Mouse (Mus musculus): ENCODE results near the gene Nin.

Gene Nin

GRCm38 (mm10) chr12:70015936-70016335 lies 97.6 kb downstream of the Nin start:
- DNase-seq (ENCODE audit: low spot score) = peak; percentile 31

GRCm38 (mm10) chr12:70011681-70012080 lies 101.8 kb downstream of the Nin start:
- DNase-seq (ENCODE audit: low spot score) = no peak

GRCm38 (mm10) chr12:70010356-70010755 lies 103.2 kb downstream of the Nin start:
- DNase-seq (ENCODE audit: low spot score) = no peak

GRCm38 (mm10) chr12:70005103-70005502 lies 108.4 kb downstream of the Nin start:
- DNase-seq (ENCODE audit: low spot score) = no peak

- DNase-seq (ENCODE audit: low spot score) = peak; percentile 35
Observed at GRCm38 (mm10) chr12:69998186-69998983, 115.1 kb downstream of the Nin start.

- no peak for DNase-seq (ENCODE audit: low spot score)
Observed at GRCm38 (mm10) chr12:69995382-69995781, 118.1 kb downstream of the Nin start.

GRCm38 (mm10) chr12:69986786-69987497 lies 126.6 kb downstream of the Nin start, which contains the start of gene Sav1:
TSS of gene Sav1 (minus strand) at chr12:69987002.
- peak; percentile 88 for DNase-seq (ENCODE audit: low spot score)

GRCm38 (mm10) chr12:69986241-69986762 lies 127.2 kb downstream of the Nin start:
- peak; percentile 12 for DNase-seq (ENCODE audit: low spot score)

- no peak for DNase-seq (ENCODE audit: low spot score)
Observed at GRCm38 (mm10) chr12:69985546-69985945, 128.0 kb downstream of the Nin start.

- no peak for DNase-seq (ENCODE audit: low spot score)
Observed at GRCm38 (mm10) chr12:69982874-69983273, 130.6 kb downstream of the Nin start.

GRCm38 (mm10) chr12:69977376-69977998 lies 136.0 kb downstream of the Nin start:
- DNase-seq (ENCODE audit: low spot score) = no peak

- no peak for DNase-seq (ENCODE audit: low spot score)
Observed at GRCm38 (mm10) chr12:69976688-69977087, 136.8 kb downstream of the Nin start.

- DNase-seq (ENCODE audit: low spot score) = no peak
Observed at GRCm38 (mm10) chr12:69973666-69974065, 139.9 kb downstream of the Nin start.

GRCm38 (mm10) chr12:69968154-69968553 lies 145.4 kb downstream of the Nin start:
- no peak for DNase-seq (ENCODE audit: low spot score)

GRCm38 (mm10) chr12:69967112-69967511 lies 146.4 kb downstream of the Nin start:
- no peak for DNase-seq (ENCODE audit: low spot score)

- peak; percentile 24 for DNase-seq (ENCODE audit: low spot score)
Observed at GRCm38 (mm10) chr12:69966071-69966470, 147.4 kb downstream of the Nin start.

- DNase-seq (ENCODE audit: low spot score) = no peak
Observed at GRCm38 (mm10) chr12:69965644-69966043, 147.9 kb downstream of the Nin start.

- DNase-seq (ENCODE audit: low spot score) = no peak
Observed at GRCm38 (mm10) chr12:69963141-69963540, 150.4 kb downstream of the Nin start.

- peak; percentile 67 for DNase-seq (ENCODE audit: low spot score)
Observed at GRCm38 (mm10) chr12:69962468-69962867, 151.0 kb downstream of the Nin start.
